Mouse (Mus musculus): Measurements from ENCODE around the gene Cep162.

Cep162 gene

GRCm38 (mm10) chr9:87162559-87162958 lies 92.8 kb downstream of the Cep162 start:
- CTCF ChIA-PET, result no interaction called here

GRCm38 (mm10) chr9:87152641-87153325 lies 102.6 kb downstream of the Cep162 start:
- CTCF ChIA-PET, result interaction anchor here (0.7 kb wide), 1 partner anchor 27 kb away, joined by 3 read pairs; no protein-coding TSS in a partner anchor

- CTCF ChIA-PET, result no interaction called here
These were observed 107.4 kb downstream of the Cep162 start for GRCm38 (mm10) chr9:87147927-87148326.

- CTCF ChIA-PET, result no interaction called here
These were observed 108.9 kb downstream of the Cep162 start for GRCm38 (mm10) chr9:87146400-87146799.

- CTCF ChIA-PET, result no interaction called here
These were observed 109.7 kb downstream of the Cep162 start for GRCm38 (mm10) chr9:87145671-87146070.

- CTCF ChIA-PET, result no interaction called here
These were observed 110.2 kb downstream of the Cep162 start for GRCm38 (mm10) chr9:87145180-87145579.

- CTCF ChIA-PET, result no interaction called here
These were observed 110.8 kb downstream of the Cep162 start for GRCm38 (mm10) chr9:87144532-87144931.

- CTCF ChIA-PET, result no interaction called here
These were observed 111.2 kb downstream of the Cep162 start, which contains the start of gene Mrap2 for GRCm38 (mm10) chr9:87144106-87144505. Gene Mrap2 (plus strand): TSS chr9:87144306.

GRCm38 (mm10) chr9:87143076-87143475 lies 112.3 kb downstream of the Cep162 start:
- CTCF ChIA-PET, result no interaction called here

Data from spleen, embryonic (tissue).